Mouse (Mus musculus) cerebellum, adult 8-10 months (tissue): ENCODE data around the gene Cubn.

Source experiments
- DNase-seq: peaks from one replicate; pipeline ENCODE4 v3.0.0; 2022

Cubn gene

DNA sequence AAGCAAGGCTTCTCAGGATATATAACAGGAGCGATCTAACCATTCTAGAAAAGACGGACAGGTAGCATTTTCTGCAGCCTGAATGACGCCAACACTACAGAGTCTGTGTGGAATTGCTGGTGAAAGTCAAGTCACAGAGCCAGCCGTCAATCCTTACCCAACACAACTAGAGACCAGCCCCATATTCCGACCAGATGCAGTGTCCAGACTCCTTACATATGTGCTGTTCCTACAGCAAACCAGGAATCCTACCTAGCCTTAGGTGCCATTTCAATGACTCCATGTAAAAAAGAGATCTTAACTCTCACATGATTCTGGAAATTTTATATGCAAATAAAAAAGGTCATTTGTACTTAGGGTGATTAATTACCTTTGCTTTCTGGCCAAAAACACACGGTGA lies 259.3 kb downstream of the Cubn start:
- DNase-seq: no peak

DNA sequence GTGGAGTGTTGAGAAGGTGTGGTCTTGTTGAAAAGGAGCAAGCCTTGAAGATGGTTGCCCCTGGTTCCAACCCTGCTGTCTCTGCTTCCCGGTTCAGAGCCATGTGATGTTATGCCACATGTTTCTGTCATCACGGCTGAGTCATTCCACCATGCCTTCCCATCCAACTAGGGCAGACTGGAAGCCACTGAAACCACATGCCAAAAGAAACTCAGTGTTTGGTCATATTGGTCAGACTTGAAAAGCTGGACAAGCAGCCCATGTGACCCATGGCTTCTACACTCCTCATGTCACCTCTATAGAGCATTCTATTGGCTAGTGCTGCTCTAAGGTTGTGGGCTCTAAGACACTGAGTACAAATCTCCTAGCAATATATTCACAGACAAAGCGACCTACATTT lies 261.9 kb downstream of the Cubn start:
- DNase-seq: no peak
